Mouse (Mus musculus): ENCODE results near the gene Phf12. TPM values are rescaled to one million over a fixed set of nuclear protein-coding genes. Genes with fewer than 3 reads are reported as not detected.
"Not testable (repeated sequence)": the region's sequence is repeated elsewhere in the genome, so short reads cannot be mapped to it uniquely, and the experiment has no call there.

The Phf12 gene
- polyA plus RNA-seq, 1 experiment from 2014 or later = 23.1 TPM

- Histone ChIP-seq H3K9me3 (replicated peaks) (no peaks in the 10 kb centered on the region), H3K27ac (no peak overlapping the region), H3K27me3 (ENCODE audit: low read depth, poor library complexity, severe bottlenecking) (no peaks in the 10 kb centered on the region), H3K36me3 (peaks cover 100% of the 10 kb centered on the region), H3K4me3 (no peak overlapping the region), H3K4me1 (no peaks in the 10 kb centered on the region)
- peak; percentile 83 for DNase-seq (ENCODE audit: low spot score)
- 27% methylated on average over 4 of the region's 4 CpGs for WGBS
Measured at GRCm38 (mm10) chr11:78019676-78020075, 37.1 kb downstream of the Phf12 start.

DNA sequence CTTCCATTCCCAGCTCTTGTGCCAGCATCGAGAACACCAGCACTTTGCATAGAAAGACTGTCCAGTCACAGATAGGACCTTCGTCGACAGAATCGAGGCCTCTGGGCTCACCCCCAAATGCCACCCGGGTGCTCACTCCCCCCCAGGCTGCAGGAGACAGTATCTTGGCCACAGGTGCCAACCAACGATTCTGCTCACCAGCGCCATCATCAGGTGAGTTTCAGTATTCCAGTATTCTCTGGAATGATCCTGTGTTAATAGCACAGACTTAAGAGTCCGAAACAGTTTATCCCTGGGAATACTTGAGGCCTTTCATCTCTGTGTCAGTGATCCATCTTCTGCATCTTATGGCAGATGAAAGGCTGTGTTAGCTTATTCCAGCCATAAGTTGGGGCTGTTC, 41.1 kb downstream of the Phf12 start:
- Histone ChIP-seq H3K27ac (no peak overlapping the region), H3K4me1 (no peaks in the 10 kb centered on the region), H3K27me3 (ENCODE audit: low read depth, poor library complexity, severe bottlenecking) (no peaks in the 10 kb centered on the region), H3K4me3 (no peak overlapping the region), H3K9me3 (replicated peaks) (no peaks in the 10 kb centered on the region), H3K36me3 (peaks cover 98% of the 10 kb centered on the region)
- WGBS = 87% methylated on average over 8 of the region's 8 CpGs
- DNase-seq (ENCODE audit: low spot score) = no peak

- DNase-seq (ENCODE audit: low spot score) = no peak
- H3K9me3 ChIP-seq (replicated peaks) = no peaks in the 10 kb centered on the region
- H3K4me3 ChIP-seq = no peak overlapping the region
- WGBS = 90% methylated on average over 8 of the region's 8 CpGs
- H3K27ac ChIP-seq = no peak overlapping the region
- no peaks in the 10 kb centered on the region for H3K27me3 ChIP-seq (ENCODE audit: low read depth, poor library complexity, severe bottlenecking)
- peaks cover 44% of the 10 kb centered on the region for H3K4me1 ChIP-seq
- peaks cover 68% of the 10 kb centered on the region for H3K36me3 ChIP-seq
Measured at GRCm38 (mm10) chr11:78029240-78029639, 46.7 kb downstream of the Phf12 start.

GRCm38 (mm10) chr11:78030600-78030999, 48.0 kb downstream of the Phf12 start:
- 74% methylated on average over 2 of the region's 2 CpGs for WGBS
- peaks cover 65% of the 10 kb centered on the region for H3K36me3 ChIP-seq
- DNase-seq (ENCODE audit: low spot score) = no peak

GRCm38 (mm10) chr11:78031389-78031788, 48.8 kb downstream of the Phf12 start:
- Histone ChIP-seq H3K27me3 (ENCODE audit: low read depth, poor library complexity, severe bottlenecking) (no peaks in the 10 kb centered on the region), H3K4me3 (peak overlapping the region; percentile 79), H3K4me1 (peaks cover 45% of the 10 kb centered on the region), H3K36me3 (peaks cover 57% of the 10 kb centered on the region), H3K27ac (peak overlapping the region; percentile 92; the same call in 1 of the 2 replicates), H3K9me3 (replicated peaks) (no peaks in the 10 kb centered on the region)
- WGBS = 38% methylated on average over 6 of the region's 6 CpGs
- DNase-seq (ENCODE audit: low spot score) = no peak

More at GRCm38 (mm10) chr11:78030600-78030999, 48.0 kb downstream of the Phf12 start:
- Histone ChIP-seq H3K4me1 (peaks cover 45% of the 10 kb centered on the region), H3K27me3 (ENCODE audit: low read depth, poor library complexity, severe bottlenecking) (no peaks in the 10 kb centered on the region), H3K4me3 (no peak overlapping the region), H3K9me3 (replicated peaks) (no peaks in the 10 kb centered on the region), H3K27ac (no peak overlapping the region)

DNA sequence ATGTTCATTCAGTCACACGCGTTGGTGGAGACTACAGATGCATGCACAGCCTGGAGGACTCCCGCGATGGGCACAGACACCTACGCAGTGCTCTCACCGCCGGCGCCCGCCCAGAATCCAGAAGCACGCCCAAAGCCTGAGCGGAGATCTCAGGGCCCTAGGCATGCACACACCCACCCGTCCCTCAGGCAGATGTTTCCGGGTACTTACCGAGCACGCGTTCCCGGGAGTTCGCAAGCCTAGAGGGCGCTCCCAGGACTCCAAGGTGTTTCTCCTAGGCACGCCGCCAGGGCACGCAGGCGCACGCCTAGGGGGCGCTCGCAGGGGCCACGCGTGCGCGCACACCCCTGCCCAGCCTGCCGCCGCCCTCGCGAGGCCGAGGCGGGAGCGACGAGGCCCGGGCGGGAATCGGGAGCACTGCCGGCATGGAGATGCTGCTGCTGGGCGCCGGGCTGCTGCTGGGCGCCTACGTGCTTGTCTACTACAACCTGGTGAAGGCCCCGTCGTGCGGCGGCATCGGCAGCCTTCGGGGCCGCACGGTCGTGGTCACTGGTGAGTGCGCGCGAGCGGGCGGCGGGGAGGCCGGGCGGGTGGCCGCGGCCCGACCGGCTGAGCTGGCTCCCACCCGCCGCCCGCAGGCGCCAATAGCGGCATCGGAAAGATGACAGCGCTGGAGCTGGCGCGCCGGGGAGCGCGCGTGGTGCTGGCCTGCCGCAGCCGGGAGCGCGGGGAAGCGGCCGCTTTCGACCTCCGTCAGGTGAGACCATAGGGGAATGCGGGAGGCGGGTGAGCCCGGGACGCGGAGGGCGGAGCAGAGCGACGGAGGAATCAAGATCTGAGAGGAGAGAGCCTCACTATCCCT, 49.6 kb downstream of the Phf12 start, which contains the start of gene Dhrs13:
TSS of gene Dhrs13 (plus strand) at position 334 of the 862 bp plus-strand sequence.
- Histone ChIP-seq H3K36me3 (peaks cover 54% of the 10 kb centered on the region), H3K4me3 (peak within 1 kb of the TSS; percentile 79), H3K9me3 (replicated peaks) (no peaks in the 10 kb centered on the region), H3K27me3 (ENCODE audit: low read depth, poor library complexity, severe bottlenecking) (no peaks in the 10 kb centered on the region), H3K4me1 (peaks cover 51% of the 10 kb centered on the region), H3K27ac (peak within 1 kb of the TSS; percentile 92)
- under 1% methylated on average over 96 of the region's 96 CpGs for WGBS
- peak; percentile 93 for DNase-seq (ENCODE audit: low spot score)

DNA sequence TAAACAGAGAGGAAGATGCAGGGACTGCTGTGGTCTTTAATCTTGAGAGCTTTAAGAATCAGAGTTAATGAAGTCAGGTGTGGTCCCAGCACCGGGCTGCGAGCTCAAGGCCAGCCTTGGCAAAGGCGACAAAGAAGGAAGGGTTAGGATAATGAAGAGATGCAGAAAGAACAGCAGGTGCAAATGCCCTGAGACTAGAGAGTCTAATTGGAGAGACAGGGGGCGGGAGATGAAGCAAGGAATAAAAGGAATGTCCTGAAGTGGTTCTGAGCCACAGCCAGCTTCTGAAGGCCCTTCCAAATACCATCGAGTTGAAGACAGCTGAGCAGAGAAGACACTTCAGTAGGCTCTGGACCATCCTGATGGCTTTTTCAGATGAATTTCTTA, 50.2 kb downstream of the Phf12 start:
- H3K4me1 ChIP-seq = peaks cover 57% of the 10 kb centered on the region
- peak overlapping the region; percentile 92 for H3K27ac ChIP-seq
- peak overlapping the region; percentile 79 for H3K4me3 ChIP-seq
- WGBS = 21% methylated on average over 5 of the region's 5 CpGs
- no peaks in the 10 kb centered on the region for H3K27me3 ChIP-seq (ENCODE audit: low read depth, poor library complexity, severe bottlenecking)
- no peak for DNase-seq (ENCODE audit: low spot score)
- peaks cover 48% of the 10 kb centered on the region for H3K36me3 ChIP-seq
- no peaks in the 10 kb centered on the region for H3K9me3 ChIP-seq (replicated peaks)

DNA sequence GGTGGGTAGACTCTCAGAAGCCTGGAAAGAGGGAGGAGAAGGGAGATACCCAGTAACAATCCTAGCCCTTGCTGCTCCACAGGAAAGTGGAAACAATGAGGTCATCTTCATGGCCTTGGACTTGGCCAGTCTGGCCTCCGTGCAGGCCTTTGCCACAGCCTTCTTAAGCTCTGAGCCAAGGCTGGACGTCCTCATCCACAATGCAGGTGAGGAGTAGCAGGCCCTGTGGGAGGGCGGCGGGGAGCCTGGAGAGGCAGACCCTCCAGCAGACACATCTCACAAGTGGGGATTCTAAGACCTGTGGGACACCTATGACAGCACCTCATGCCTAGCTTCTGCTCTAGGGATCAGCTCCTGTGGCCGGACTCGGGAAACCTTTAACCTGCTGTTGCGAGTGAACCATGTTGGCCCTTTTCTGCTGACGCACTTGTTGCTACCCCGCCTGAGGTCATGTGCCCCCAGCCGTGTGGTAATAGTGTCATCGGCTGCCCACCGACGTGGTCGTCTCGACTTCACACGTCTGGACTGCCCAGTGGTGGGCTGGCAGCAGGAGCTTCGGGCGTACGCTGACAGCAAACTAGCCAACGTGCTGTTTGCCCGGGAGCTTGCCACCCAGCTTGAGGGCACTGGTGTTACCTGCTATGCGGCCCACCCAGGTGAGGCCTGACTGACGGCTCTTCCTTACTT, 51.5 kb downstream of the Phf12 start:
- H3K4me3 ChIP-seq = 0 out of 2 replicates have a peak overlapping the region, but pooled peaks have one; percentile 3
- WGBS = 93% methylated on average over 23 of the region's 23 CpGs
- peaks cover 69% of the 10 kb centered on the region for H3K4me1 ChIP-seq
- no peaks in the 10 kb centered on the region for H3K9me3 ChIP-seq (replicated peaks)
- no peak for DNase-seq (ENCODE audit: low spot score)
- H3K27ac ChIP-seq = no peak overlapping the region
- no peaks in the 10 kb centered on the region for H3K27me3 ChIP-seq (ENCODE audit: low read depth, poor library complexity, severe bottlenecking)
- peaks cover 35% of the 10 kb centered on the region for H3K36me3 ChIP-seq

- no peak for DNase-seq (ENCODE audit: low spot score)
- H3K27me3 ChIP-seq (ENCODE audit: low read depth, poor library complexity, severe bottlenecking) = no peaks in the 10 kb centered on the region
- peaks cover 48% of the 10 kb centered on the region for H3K4me1 ChIP-seq
- H3K9me3 ChIP-seq (replicated peaks) = no peaks in the 10 kb centered on the region
- 82% methylated on average over 10 of the region's 10 CpGs for WGBS
- H3K4me3 ChIP-seq = peak overlapping the region; percentile 9; the same call in 1 of the 2 replicates
- H3K36me3 ChIP-seq = peaks cover 38% of the 10 kb centered on the region
- 0 out of 2 replicates have a peak overlapping the region, but pooled peaks have one; percentile 53 for H3K27ac ChIP-seq
Measured at GRCm38 (mm10) chr11:78036791-78037190, 54.2 kb downstream of the Phf12 start.

DNA sequence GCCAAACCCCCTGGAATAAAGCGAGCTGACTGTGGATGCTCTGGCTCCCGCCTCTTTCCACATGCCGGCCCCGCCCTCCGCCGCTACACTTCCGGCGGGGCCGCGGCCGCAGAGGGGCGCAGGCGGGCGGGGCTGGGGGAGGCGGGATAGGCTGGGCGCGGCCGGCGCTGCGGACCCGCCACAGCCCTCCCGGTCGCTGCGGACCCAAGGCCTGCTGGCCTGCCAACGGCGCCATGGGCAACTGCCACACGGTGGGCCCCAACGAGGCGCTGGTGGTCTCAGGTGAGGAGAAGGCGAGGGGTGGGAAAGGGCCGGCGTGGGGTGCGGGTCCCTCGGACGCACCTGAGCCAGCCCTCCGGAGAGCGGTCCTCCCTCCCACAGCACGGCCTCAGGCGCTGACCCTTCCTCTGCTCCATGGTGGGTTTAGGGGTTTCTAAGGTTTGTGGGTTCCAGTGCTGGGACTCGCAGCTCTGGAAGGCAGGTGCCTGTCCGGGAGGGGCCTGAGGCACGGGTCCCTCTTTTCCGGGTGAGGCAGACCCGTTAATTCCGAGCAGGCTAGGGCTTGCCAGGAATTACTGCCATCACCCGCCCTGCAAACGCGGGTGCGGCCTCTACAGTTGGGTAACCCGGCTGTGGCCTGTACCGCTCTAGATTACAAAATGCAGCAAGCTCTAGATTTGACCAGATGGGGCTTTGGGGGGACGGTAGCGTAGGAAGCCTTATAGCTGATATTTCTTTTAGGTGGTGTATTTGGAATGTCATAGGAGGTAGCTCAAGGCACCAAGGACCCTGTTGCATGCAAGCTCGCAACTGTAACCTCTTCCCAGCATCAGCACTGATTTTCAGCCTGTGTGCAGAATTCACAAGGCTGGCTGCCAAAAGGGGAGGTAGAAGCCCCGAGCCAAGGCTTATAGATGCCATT, 55.5 kb downstream of the Phf12 start, which contains the start of gene Flot2:
TSS of gene Flot2 (plus strand) at position 101 of the 922 bp plus-strand sequence.
- H3K36me3 ChIP-seq = peaks cover 51% of the 10 kb centered on the region
- WGBS = 3% methylated on average over 55 of the region's 55 CpGs
- peak within 1 kb of the TSS; percentile 87 for H3K27ac ChIP-seq
- DNase-seq (ENCODE audit: low spot score) = peak; percentile 79
- no peaks in the 10 kb centered on the region for H3K27me3 ChIP-seq (ENCODE audit: low read depth, poor library complexity, severe bottlenecking)
- H3K4me1 ChIP-seq = peaks cover 35% of the 10 kb centered on the region
- no peaks in the 10 kb centered on the region for H3K9me3 ChIP-seq (replicated peaks)
- H3K4me3 ChIP-seq = peak within 1 kb of the TSS; percentile 74

DNA sequence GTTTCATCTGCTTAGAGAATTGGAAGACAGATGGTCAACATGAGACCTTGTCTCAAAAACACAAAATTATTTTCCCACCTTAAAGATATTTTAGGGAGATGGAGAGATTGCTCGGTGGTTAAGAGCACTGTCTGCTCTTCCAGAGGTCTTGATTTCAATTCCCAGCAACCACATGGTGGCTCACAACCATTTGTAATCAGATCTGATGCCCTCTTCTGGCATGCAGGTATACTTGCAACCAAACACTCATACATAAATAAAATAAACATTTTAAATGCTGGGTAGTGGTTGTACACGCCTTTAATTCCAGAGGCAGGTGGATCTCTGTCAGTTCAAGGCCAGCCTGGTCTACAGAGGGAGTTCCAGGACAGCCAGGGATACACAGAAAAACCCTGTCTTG, 58.3 kb downstream of the Phf12 start:
- H3K27ac ChIP-seq = no peak overlapping the region

DNA sequence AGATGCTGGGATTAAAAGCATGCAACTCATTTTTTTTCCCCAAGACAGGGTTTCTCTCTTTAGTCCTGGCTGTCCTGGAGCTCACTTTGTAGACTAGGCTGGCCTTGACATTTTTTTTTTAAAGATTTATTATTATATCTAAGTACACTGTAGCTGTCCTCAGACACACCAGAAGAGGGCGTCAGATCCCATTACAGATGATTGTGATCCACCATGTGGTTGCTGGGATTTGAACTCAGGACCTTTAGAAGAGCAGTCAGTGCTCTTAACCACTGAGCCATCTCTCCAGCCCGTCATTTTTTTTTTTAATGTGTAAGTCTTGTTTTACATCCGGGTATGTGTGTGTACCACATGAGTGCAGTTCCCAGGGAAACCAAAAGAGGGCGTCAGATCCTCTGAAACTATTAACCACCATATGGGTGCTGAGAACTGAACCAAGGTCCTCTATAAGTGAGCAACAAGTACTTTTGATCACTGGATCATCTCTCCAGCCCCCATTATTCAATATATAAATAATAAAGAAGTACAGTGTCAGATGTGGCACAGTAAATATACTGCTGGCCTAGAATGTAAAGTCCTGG, 59.8 kb downstream of the Phf12 start:
- 91% methylated on average over 4 of the region's 4 CpGs for WGBS
- not testable (repeated sequence) for H3K27me3 ChIP-seq (ENCODE audit: low read depth, poor library complexity, severe bottlenecking); DNase-seq (ENCODE audit: low spot score); H3K27ac ChIP-seq; H3K4me3 ChIP-seq; H3K9me3 ChIP-seq (replicated peaks)
- peaks cover 19% of the 10 kb centered on the region for H3K4me1 ChIP-seq
- H3K36me3 ChIP-seq = peaks cover 45% of the 10 kb centered on the region

More for the DNA sequence above, 58.3 kb downstream of the Phf12 start:
- Histone ChIP-seq H3K4me3 (no peak overlapping the region), H3K9me3 (replicated peaks) (no peaks in the 10 kb centered on the region), H3K4me1 (peaks cover 27% of the 10 kb centered on the region), H3K36me3 (peaks cover 44% of the 10 kb centered on the region), H3K27me3 (ENCODE audit: low read depth, poor library complexity, severe bottlenecking) (no peaks in the 10 kb centered on the region)
- no peak for DNase-seq (ENCODE audit: low spot score)
- 91% methylated on average over 2 of the region's 2 CpGs for WGBS
